Mouse (Mus musculus): Measurements from ENCODE around the gene Trim16. TPM values are rescaled to one million over a fixed set of nuclear protein-coding genes. Genes with fewer than 3 reads are reported as not detected.

Gene Trim16
- total and polyA plus RNA-seq, 3 experiments, result 4.0 to 7.4 (median 6.5) TPM

GRCm38 (mm10) chr11:62883407-62883806, 63.4 kb downstream of the Trim16 start:
- TF ChIP-seq CTCF (IDR thresholded peaks at IDR 0.05) (no peak), EP300 (IDR thresholded peaks at IDR 0.05; ENCODE audit: insufficient read depth, low read depth, low read length) (no peak), POLR2A (IDR thresholded peaks at IDR 0.05; ENCODE audit: insufficient read depth, low read depth, low read length) (no peak)
- no peaks in the 10 kb centered on the region; the same call in 1 of the 2 replicates for H3K4me1 ChIP-seq (ENCODE audit: control insufficient read depth, insufficient read depth, low read length)
- no peaks in the 10 kb centered on the region for H3K79me2 ChIP-seq (replicated peaks; ENCODE audit: control insufficient read depth, insufficient read depth, low read length)
- H3K27ac ChIP-seq, result no peak overlapping the region
- H3K36me3 ChIP-seq (ENCODE audit: control insufficient read depth, insufficient read depth, low read length), result no peaks in the 10 kb centered on the region
- 87% methylated on average over 8 of the region's 8 CpGs for WGBS
- H3K4me3 ChIP-seq, result no peak overlapping the region
- intact Hi-C loops (cut with DNase I), result no loop called here
- no peak overlapping the region for H3K9ac ChIP-seq (ENCODE audit: low read depth, low read length)
- no peak for DNase-seq
- H3K27me3 ChIP-seq (ENCODE audit: control insufficient read depth, insufficient read depth, low read length), result no peaks in the 10 kb centered on the region

GRCm38 (mm10) chr11:62885323-62885722, 65.3 kb downstream of the Trim16 start:
- DNase-seq, result no peak
- H3K4me3 ChIP-seq, result no peak overlapping the region
- H3K9ac ChIP-seq (ENCODE audit: low read depth, low read length), result no peak overlapping the region
- H3K79me2 ChIP-seq (replicated peaks; ENCODE audit: control insufficient read depth, insufficient read depth, low read length), result no peaks in the 10 kb centered on the region
- no peaks in the 10 kb centered on the region for H3K36me3 ChIP-seq (ENCODE audit: control insufficient read depth, insufficient read depth, low read length)
- WGBS, result 62% methylated on average over 5 of the region's 5 CpGs
- TF ChIP-seq POLR2A (IDR thresholded peaks at IDR 0.05; ENCODE audit: insufficient read depth, low read depth, low read length), result no peak
- no peak for TF ChIP-seq CTCF (IDR thresholded peaks at IDR 0.05)
- no peak for TF ChIP-seq EP300 (IDR thresholded peaks at IDR 0.05; ENCODE audit: insufficient read depth, low read depth, low read length)
- no peaks in the 10 kb centered on the region for H3K27me3 ChIP-seq (ENCODE audit: control insufficient read depth, insufficient read depth, low read length)
- intact Hi-C loops (cut with DNase I), result no loop called here
- no peak overlapping the region for H3K27ac ChIP-seq
- no peaks in the 10 kb centered on the region for H3K4me1 ChIP-seq (ENCODE audit: control insufficient read depth, insufficient read depth, low read length)

- H3K9ac ChIP-seq (ENCODE audit: low read depth, low read length), result no peak overlapping the region
- no peak for TF ChIP-seq POLR2A (IDR thresholded peaks at IDR 0.05; ENCODE audit: insufficient read depth, low read depth, low read length)
- no peak for TF ChIP-seq CTCF (IDR thresholded peaks at IDR 0.05)
- no peak for TF ChIP-seq EP300 (IDR thresholded peaks at IDR 0.05; ENCODE audit: insufficient read depth, low read depth, low read length)
- DNase-seq, result no peak
- H3K27me3 ChIP-seq (ENCODE audit: control insufficient read depth, insufficient read depth, low read length), result no peaks in the 10 kb centered on the region
- H3K4me3 ChIP-seq, result no peak overlapping the region
- no peaks in the 10 kb centered on the region for H3K79me2 ChIP-seq (replicated peaks; ENCODE audit: control insufficient read depth, insufficient read depth, low read length)
- WGBS, result 87% methylated on average over 4 of the region's 4 CpGs
- H3K27ac ChIP-seq, result no peak overlapping the region
- no peaks in the 10 kb centered on the region for H3K4me1 ChIP-seq (ENCODE audit: control insufficient read depth, insufficient read depth, low read length)
- intact Hi-C loops (cut with DNase I), result no loop called here
- H3K36me3 ChIP-seq (ENCODE audit: control insufficient read depth, insufficient read depth, low read length), result no peaks in the 10 kb centered on the region
Observed at GRCm38 (mm10) chr11:62890796-62891195, 70.8 kb downstream of the Trim16 start.

- no peak overlapping the region for H3K9ac ChIP-seq (ENCODE audit: low read depth, low read length)
- H3K4me3 ChIP-seq, result no peak overlapping the region
- TF ChIP-seq POLR2A (IDR thresholded peaks at IDR 0.05; ENCODE audit: insufficient read depth, low read depth, low read length) (no peak), EP300 (IDR thresholded peaks at IDR 0.05; ENCODE audit: insufficient read depth, low read depth, low read length) (no peak), CTCF (IDR thresholded peaks at IDR 0.05) (no peak)
- H3K27ac ChIP-seq, result no peak overlapping the region
- no peaks in the 10 kb centered on the region for H3K4me1 ChIP-seq (ENCODE audit: control insufficient read depth, insufficient read depth, low read length)
- no peaks in the 10 kb centered on the region for H3K27me3 ChIP-seq (ENCODE audit: control insufficient read depth, insufficient read depth, low read length)
- H3K36me3 ChIP-seq (ENCODE audit: control insufficient read depth, insufficient read depth, low read length), result no peaks in the 10 kb centered on the region
- DNase-seq, result no peak
- WGBS, result 92% methylated on average over 11 of the region's 11 CpGs
- intact Hi-C loops (cut with DNase I), result no loop called here
- no peaks in the 10 kb centered on the region for H3K79me2 ChIP-seq (replicated peaks; ENCODE audit: control insufficient read depth, insufficient read depth, low read length)
Observed at GRCm38 (mm10) chr11:62891763-62892162, 71.7 kb downstream of the Trim16 start.

Other genes with a start within 250 kb of the Trim16 start
- 1 to 10 TPM; 2.6 to 3.5 TPM for gene Trpv2, start 245.7 kb upstream of the Trim16 start, total RNA-seq (2021)
- 4.6 and 5.6 TPM in 2 replicates for gene Trpv2, start 245.7 kb upstream of the Trim16 start, polyA plus RNA-seq (2012; rRNA removed)
- gene Lrrc75a, start 171.7 kb upstream of the Trim16 start, total RNA-seq (2021), result 1 to 10 TPM; 3.3 to 4.2 TPM
- gene Lrrc75a, start 171.7 kb upstream of the Trim16 start, polyA plus RNA-seq (2012; rRNA removed), result 6.2 and 9.6 TPM in 2 replicates
- gene Mmgt2, start 171.6 kb upstream of the Trim16 start, total RNA-seq (2021), result 1 to 10 TPM; 5.8 to 8.6 TPM
- 8.7 and 8.9 TPM in 2 replicates for gene Mmgt2, start 171.6 kb upstream of the Trim16 start, polyA plus RNA-seq (2012; rRNA removed)
- gene Zfp287, start 88.3 kb upstream of the Trim16 start, total RNA-seq (2021), result 1 to 10 TPM; 1.9 to 2.5 TPM
- gene Zfp287, start 88.3 kb upstream of the Trim16 start, polyA plus RNA-seq (2012; rRNA removed), result 1.4 and 1.9 TPM in 2 replicates
- not detected for gene Gm10428, start 67.1 kb upstream of the Trim16 start, total RNA-seq (2021)
- not detected in 2 replicates for gene Gm10428, start 67.1 kb upstream of the Trim16 start, polyA plus RNA-seq (2012; rRNA removed)
- under 1 TPM; 0.41 to 0.42 TPM for gene Zfp286, start 30.8 kb upstream of the Trim16 start, total RNA-seq (2021)
- gene Zfp286, start 30.8 kb upstream of the Trim16 start, polyA plus RNA-seq (2012; rRNA removed), result 0.70 and 1.3 TPM in 2 replicates
- under 1 TPM; 0.16 to 0.34 TPM for gene Fbxw10, start 26.8 kb downstream of the Trim16 start, total RNA-seq (2021)
- 0.29 and 0.70 TPM in 2 replicates for gene Fbxw10, start 26.8 kb downstream of the Trim16 start, polyA plus RNA-seq (2012; rRNA removed)
- 10 to 100 TPM; 21.9 to 24.5 TPM for gene Tvp23b, start 59.2 kb downstream of the Trim16 start, total RNA-seq (2021)
- 9.7 and 17.7 TPM in 2 replicates for gene Tvp23b, start 59.2 kb downstream of the Trim16 start, polyA plus RNA-seq (2012; rRNA removed)
- gene Cdrt4, start 131.0 kb downstream of the Trim16 start, total RNA-seq (2021), result not detected
- 1.4 TPM in 1 of 2 replicates, not detected in the other for gene Cdrt4, start 131.0 kb downstream of the Trim16 start, polyA plus RNA-seq (2012; rRNA removed)
- gene Tekt3, start 241.4 kb downstream of the Trim16 start, total RNA-seq (2021), result not detected
- gene Tekt3, start 241.4 kb downstream of the Trim16 start, polyA plus RNA-seq (2012; rRNA removed), result not detected in 2 replicates

Measured in heart, adult 2 months (tissue).